Mouse (Mus musculus): ENCODE results near the gene 1700012B09Rik.

DNA sequence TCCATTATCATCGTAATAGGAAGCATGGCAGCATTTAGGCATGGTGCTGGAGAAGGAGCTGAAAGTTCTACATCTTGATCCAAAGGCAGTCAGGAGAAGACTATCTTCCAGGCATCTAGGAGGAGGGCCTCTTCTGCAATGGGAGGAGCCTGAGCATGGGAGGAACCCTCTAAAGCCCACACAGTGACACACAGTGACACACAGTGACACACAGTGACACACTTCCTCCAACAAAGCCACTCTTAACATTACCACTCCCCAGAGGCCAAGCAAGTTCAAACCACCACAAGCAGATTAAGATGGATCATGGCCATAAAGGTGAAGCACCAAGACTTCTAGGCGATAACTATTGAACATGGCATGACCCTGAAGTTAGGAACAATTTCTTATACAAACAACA lies 1.2 kb upstream of the 1700012B09Rik start:
- TF ChIP-seq CTCF (IDR thresholded peaks at IDR 0.05 in 2 of 3, conservative IDR thresholded peaks at IDR 0.05 in 1 of 3; ENCODE audit: control insufficient read depth in 1 of 3, insufficient read depth in 1 of 3, low read depth in 2 of 3, low read length in 3 of 3, poor library complexity in 1 of 3, severe bottlenecking in 1 of 3) (no peak), ZNF384 (IDR thresholded peaks at IDR 0.05; ENCODE audit: low read depth, low read length) (no peak)

Data from MEL (cell line).